Mouse (Mus musculus) stomach, embryonic 16.5 days (tissue): ENCODE measurements at regions not wholly inside any gene's neighbourhood (a gene's known extent, or its start where the extent isn't known, plus 50 kb on each side); places are given as distances from the start of the nearest gene placed in this dataset.
"Not testable (repeated sequence)": the region's sequence is repeated elsewhere in the genome, so short reads cannot be mapped to it uniquely, and the experiment has no call there.

Experiments
- ATAC-seq: fragments of 200-750 bp; cut with Nextera tagmentation; 2 replicates; pipeline ENCODE4 v1.8.0; 2017; ENCODE audit warnings: moderate number of reproducible peaks, moderate TSS enrichment; ENCODE audit not compliant: insufficient read depth, low FRiP score
- H3K27ac ChIP-seq: fragments of 300-500 bp; sonication (generic); 2 replicates; pipeline ENCODE4 v1.5.1; 2014; ENCODE audit warnings: low read length
- H3K27me3 ChIP-seq: fragments of 300-500 bp; sonication (generic); 2 replicates; pipeline ENCODE4 v1.6.1; 2014; ENCODE audit warnings: low read length, control low read depth, mixed read lengths; ENCODE audit not compliant: control insufficient read depth, insufficient read depth
- H3K36me3 ChIP-seq: fragments of 300-500 bp; sonication (generic); 2 replicates; pipeline ENCODE4 v1.6.1; 2014; ENCODE audit warnings: low read length; ENCODE audit not compliant: control insufficient read depth, insufficient read depth
- H3K4me1 ChIP-seq: fragments of 300-500 bp; sonication (generic); 2 replicates; pipeline ENCODE4 v1.6.1; 2014; ENCODE audit warnings: low read length, control low read depth, mixed read lengths; ENCODE audit not compliant: control insufficient read depth, insufficient read depth
- H3K4me2 ChIP-seq: fragments of 300-500 bp; sonication (generic); 2 replicates; pipeline ENCODE4 v1.6.1; 2014; ENCODE audit warnings: low read depth, low read length, mixed read lengths
- H3K4me3 ChIP-seq: fragments of 300-500 bp; sonication (generic); replicated peaks from 2 replicates; pipeline ENCODE4 v1.5.1; 2014; ENCODE audit warnings: mild to moderate bottlenecking, low read length
- H3K9ac ChIP-seq: fragments of 300-500 bp; sonication (generic); 2 replicates; pipeline ENCODE4 v1.6.1; 2014; ENCODE audit warnings: low read length
- H3K9me3 ChIP-seq: fragments of 300-500 bp; sonication (generic); replicated peaks from 2 replicates; pipeline ENCODE4 v1.6.1; 2016; ENCODE audit warnings: low read length, control low read depth; ENCODE audit not compliant: control insufficient read depth
- WGBS: fragments of 180-500 bp; shearing (Covaris S2); extraction: QIAGEN DNeasy Blood & Tissue Kit; methylation state at CpG from one replicate; pipeline ENCODE4 v1.1.7; 2014; 5-methylcytosine and 5-hydroxymethylcytosine counted together

DNA sequence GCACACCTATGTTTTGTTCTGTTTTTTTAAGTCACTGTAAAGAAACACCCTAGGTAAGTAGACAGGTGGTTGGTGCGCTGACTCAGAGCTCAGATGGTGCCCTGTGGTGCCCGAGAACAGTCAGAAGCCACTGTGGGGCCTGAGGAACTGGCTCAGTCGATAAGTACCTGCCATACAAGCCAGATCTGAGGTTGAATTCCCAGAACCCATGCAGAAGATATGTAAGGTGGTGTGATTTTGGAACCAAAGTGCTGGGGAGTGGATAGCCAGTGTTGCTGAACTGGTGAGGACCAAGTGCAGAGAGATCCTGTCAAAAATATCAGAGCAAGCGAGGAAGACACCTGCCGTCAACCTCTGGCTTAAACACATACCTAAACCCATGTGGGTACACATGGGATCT, 65.4 kb downstream of the Chst1 start:
- Histone ChIP-seq H3K9me3 (no peaks in the 10 kb centered on the region), H3K4me2 (no peak overlapping the region), H3K27ac (no peak overlapping the region), H3K4me3 (no peak overlapping the region), H3K9ac (no peak overlapping the region), H3K36me3 (no peaks in the 10 kb centered on the region), H3K27me3 (no peaks in the 10 kb centered on the region), H3K4me1 (no peaks in the 10 kb centered on the region)
- no peak for ATAC-seq
- WGBS = 49% methylated on average over 5 of the region's 5 CpGs

DNA sequence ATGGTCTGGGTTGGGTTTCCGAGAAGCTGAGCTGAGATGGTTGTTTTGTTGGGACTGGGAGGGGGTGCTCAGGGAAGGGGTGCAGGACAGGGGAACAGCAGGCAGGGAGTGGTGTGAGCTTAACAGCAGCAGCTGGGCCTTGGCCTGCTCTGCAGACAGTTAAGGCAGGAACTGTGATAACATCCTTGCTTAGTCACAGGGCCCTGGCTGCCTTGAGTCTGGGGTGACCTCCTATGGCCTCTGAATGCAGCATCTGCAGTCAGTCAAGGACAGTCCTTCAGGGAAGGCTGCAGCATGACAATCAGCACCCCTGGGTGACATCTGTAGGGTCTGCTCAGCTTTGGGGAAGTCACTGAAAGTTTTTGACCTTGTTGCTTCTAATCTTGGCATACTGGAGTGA, 67.7 kb downstream of the Chst1 start:
- H3K27ac ChIP-seq = no peak overlapping the region
- H3K27me3 ChIP-seq = no peaks in the 10 kb centered on the region
- no peak overlapping the region for H3K4me3 ChIP-seq
- 57% methylated on average over 1 of the region's 1 CpGs for WGBS
- no peak overlapping the region for H3K9ac ChIP-seq
- H3K4me2 ChIP-seq = no peak overlapping the region
- ATAC-seq = no peak
- no peaks in the 10 kb centered on the region for H3K4me1 ChIP-seq
- H3K9me3 ChIP-seq = no peaks in the 10 kb centered on the region
- H3K36me3 ChIP-seq = no peaks in the 10 kb centered on the region

DNA sequence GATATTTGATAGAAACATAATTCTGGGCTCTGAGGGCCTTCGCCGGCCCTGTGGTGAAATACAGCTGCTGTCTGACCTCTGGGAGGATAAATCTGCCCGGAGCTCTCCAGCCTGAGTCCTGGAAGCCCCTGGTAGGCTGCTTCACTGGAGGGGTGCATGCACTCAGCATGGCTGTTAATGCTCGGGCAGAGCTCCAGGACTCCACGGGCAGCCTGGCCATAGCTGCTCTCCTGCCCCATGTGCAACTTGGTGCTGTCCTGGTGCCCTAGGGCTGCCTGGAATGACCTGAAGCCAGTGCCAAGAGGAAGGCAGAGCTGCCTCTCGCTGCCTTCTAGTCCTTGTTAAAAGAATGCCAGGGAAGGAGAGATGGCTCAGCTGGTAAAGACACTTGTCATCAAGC, 68.2 kb downstream of the Chst1 start:
- WGBS = 40% methylated on average over 6 of the region's 6 CpGs

DNA sequence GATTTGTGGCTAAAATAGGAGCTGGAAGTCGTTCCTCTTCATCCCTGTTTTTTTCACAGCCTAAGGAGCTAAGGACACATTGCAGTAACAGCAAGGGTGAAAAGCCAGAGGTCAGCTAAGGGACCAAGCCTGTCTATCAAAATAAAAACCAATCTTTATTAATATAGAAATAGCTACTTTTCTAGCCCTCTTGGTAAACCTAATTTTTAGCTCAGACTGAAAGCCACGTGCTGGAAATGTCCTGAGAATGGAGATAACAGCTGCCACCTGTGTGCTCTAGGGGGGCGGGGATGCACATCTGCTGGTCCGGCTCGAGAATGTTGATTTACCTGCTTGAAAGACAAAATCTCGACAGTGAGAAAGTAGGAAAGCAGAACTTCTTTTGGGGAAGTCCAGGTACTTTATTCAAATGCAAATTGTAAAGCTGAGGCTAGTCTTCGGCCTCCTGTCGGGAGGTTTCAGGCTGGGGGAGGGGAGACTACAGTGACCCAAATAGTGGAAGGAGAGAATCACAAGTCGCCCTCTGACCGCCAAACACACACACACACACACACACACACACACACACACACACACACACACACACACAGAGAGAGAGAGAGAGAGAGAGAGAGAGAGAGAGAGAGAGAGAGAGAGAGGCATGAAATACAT, 70.0 kb downstream of the Chst1 start:
- H3K9me3 ChIP-seq, H3K4me1 ChIP-seq, H3K27ac ChIP-seq, H3K27me3 ChIP-seq, ATAC-seq, H3K4me3 ChIP-seq, H3K4me2 ChIP-seq, H3K9ac ChIP-seq, H3K36me3 ChIP-seq: not testable (repeated sequence)
- 37% methylated on average over 9 of the region's 10 CpGs for WGBS

More for the DNA sequence above, 68.2 kb downstream of the Chst1 start:
- Histone ChIP-seq H3K27me3 (no peaks in the 10 kb centered on the region), H3K4me1 (no peaks in the 10 kb centered on the region), H3K9ac (no peak overlapping the region), H3K4me2 (no peak overlapping the region), H3K36me3 (no peaks in the 10 kb centered on the region), H3K27ac (no peak overlapping the region), H3K9me3 (no peaks in the 10 kb centered on the region), H3K4me3 (no peak overlapping the region)
- ATAC-seq = no peak

DNA sequence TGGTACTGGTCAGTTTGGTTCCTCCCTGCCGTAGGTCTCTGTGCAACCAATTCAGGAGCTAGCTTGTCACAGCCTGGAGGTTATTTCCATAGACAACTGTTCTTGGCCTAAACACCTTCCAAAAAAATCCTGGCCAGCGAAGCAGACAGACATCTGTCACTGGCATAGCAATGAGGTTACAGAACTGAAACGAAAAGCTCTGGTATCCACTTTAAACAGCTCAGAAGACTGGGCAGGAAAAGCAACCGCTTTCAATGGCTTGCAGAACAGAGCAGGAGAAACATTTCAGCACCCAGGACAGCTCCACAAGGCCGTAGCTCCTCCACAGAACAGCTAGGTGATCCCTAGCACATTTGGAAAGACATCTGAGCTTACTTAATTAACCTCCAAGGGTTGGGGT, 72.1 kb downstream of the Chst1 start:
- Histone ChIP-seq H3K27me3 (no peaks in the 10 kb centered on the region), H3K4me1 (no peaks in the 10 kb centered on the region), H3K9ac (no peak overlapping the region), H3K36me3 (no peaks in the 10 kb centered on the region), H3K4me3 (no peak overlapping the region), H3K27ac (no peak overlapping the region), H3K4me2 (no peak overlapping the region), H3K9me3 (no peaks in the 10 kb centered on the region)
- 33% methylated on average over 5 of the region's 5 CpGs for WGBS
- ATAC-seq = no peak

DNA sequence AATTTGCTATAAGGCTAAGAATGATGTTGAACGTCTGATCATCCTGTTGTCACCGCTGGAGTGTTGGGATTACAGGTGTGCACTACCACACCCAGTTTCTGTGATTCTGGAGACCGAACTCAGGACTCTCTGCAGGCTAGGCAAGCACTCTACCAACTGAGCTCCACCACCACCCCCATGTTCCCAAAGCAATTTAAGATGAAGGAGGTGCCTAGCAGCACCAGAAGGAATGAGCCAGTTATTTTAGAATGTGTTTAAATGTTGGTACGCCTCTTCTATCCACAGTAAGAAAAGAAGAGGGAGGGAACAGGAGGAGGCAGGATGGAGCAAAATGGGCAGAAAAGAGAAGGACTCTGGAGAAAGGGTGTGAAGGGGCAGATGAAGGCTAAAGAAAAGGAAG, 72.6 kb downstream of the Chst1 start:
- H3K36me3 ChIP-seq = no peaks in the 10 kb centered on the region
- WGBS = 64% methylated on average over 4 of the region's 4 CpGs
- no peak overlapping the region for H3K27ac ChIP-seq
- no peaks in the 10 kb centered on the region for H3K9me3 ChIP-seq
- H3K9ac ChIP-seq = no peak overlapping the region
- no peaks in the 10 kb centered on the region for H3K27me3 ChIP-seq
- no peak overlapping the region for H3K4me2 ChIP-seq
- H3K4me1 ChIP-seq = no peaks in the 10 kb centered on the region
- H3K4me3 ChIP-seq = no peak overlapping the region
- no peak for ATAC-seq

DNA sequence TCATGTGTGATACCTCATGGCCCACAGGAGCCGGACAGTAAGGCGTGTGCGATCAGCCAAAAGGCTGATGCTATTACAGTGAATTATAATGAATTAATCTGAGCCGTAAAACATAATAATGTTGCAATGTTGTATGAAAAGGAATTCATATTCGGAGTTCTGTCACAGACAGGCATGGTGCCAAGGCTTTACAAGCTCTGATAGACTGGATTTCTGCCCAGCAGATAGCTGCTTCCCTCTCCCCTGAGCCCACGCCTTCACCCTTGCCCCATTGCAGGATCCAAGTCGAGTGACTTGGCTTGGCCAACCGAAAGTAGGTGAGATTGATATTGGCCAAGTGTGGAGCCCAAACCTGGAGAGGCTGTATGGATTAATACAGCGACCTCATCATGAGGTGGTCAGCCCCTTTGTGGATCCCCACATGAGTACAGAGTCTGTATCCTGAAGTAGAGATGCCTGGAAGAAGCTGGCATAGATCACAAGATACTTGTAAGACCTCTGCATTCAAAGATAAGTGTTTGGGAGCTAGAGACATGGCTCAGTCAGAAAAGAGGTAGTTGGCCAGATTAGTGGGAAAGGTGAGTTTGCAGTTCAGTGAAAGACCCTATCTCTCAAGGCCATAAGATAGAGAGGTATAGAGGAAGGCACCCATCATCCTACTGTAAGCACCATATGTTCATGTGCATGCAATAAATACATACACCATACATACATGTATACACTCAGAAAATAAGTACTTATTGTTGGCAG, 73.7 kb downstream of the Chst1 start:
- Histone ChIP-seq H3K4me2 (no peak overlapping the region), H3K27me3 (no peaks in the 10 kb centered on the region), H3K9me3 (no peaks in the 10 kb centered on the region), H3K4me3 (no peak overlapping the region), H3K4me1 (no peaks in the 10 kb centered on the region), H3K36me3 (no peaks in the 10 kb centered on the region), H3K27ac (no peak overlapping the region), H3K9ac (no peak overlapping the region)
- WGBS = 83% methylated on average over 9 of the region's 9 CpGs
- no peak for ATAC-seq

DNA sequence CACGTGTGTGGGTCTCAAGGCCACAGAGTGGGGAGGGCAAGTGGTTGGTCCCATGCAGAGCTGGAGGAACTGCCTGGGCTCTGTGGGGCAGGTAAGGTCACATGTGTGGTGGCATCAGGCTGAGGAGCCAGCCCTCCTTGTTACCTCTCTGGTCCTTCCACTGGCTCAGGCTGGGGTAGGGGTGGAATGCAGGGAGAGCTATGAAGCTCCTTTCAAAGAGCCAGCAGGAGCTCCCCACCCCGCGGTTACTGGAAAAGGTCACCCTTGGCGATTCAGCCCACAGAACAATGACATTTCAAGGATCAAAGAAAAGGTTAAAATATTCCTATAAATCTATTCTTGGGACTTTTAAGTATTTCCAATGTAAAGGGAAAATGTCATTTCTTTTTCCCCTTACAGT, 74.4 kb downstream of the Chst1 start:
- Histone ChIP-seq H3K27me3 (no peaks in the 10 kb centered on the region), H3K36me3 (no peaks in the 10 kb centered on the region), H3K9ac (no peak overlapping the region), H3K4me2 (no peak overlapping the region), H3K27ac (no peak overlapping the region), H3K4me3 (no peak overlapping the region), H3K4me1 (no peaks in the 10 kb centered on the region), H3K9me3 (no peaks in the 10 kb centered on the region)
- no peak for ATAC-seq
- WGBS = 27% methylated on average over 4 of the region's 4 CpGs

DNA sequence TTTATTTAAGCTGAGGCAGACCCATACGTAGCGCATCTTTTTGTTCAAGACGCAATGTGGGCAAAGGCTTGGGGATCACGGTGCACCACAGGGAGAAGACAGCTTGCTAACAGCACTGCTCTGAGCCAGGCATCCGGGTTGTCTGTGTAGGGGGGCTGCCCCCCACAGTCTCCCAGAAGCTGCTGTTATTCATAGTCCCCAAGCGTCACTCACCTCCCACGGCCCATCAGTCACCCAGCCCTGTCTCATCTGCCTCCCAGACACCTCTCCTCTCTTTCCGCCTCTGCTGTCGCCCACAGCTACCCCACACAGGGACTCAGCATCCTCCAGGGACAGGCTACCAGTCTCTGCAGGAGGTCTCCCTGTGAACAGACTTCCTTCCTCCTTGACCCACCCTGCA, 75.7 kb downstream of the Chst1 start:
- Histone ChIP-seq H3K9ac (no peak overlapping the region), H3K27ac (no peak overlapping the region), H3K27me3 (no peaks in the 10 kb centered on the region), H3K4me3 (no peak overlapping the region), H3K9me3 (no peaks in the 10 kb centered on the region), H3K36me3 (no peaks in the 10 kb centered on the region), H3K4me1 (no peaks in the 10 kb centered on the region), H3K4me2 (no peak overlapping the region)
- no peak for ATAC-seq
- 46% methylated on average over 9 of the region's 9 CpGs for WGBS
